Mouse (Mus musculus): ENCODE measurements around the gene Lhpp. TPM values are rescaled to one million over a fixed set of nuclear protein-coding genes. Genes with fewer than 3 reads are reported as not detected.
"Not testable (repeated sequence)": the region's sequence is repeated elsewhere in the genome, so short reads cannot be mapped to it uniquely, and the experiment has no call there.

Gene Lhpp
- polyA plus RNA-seq, 1 experiment from 2014 or later: 17.3 TPM

DNA sequence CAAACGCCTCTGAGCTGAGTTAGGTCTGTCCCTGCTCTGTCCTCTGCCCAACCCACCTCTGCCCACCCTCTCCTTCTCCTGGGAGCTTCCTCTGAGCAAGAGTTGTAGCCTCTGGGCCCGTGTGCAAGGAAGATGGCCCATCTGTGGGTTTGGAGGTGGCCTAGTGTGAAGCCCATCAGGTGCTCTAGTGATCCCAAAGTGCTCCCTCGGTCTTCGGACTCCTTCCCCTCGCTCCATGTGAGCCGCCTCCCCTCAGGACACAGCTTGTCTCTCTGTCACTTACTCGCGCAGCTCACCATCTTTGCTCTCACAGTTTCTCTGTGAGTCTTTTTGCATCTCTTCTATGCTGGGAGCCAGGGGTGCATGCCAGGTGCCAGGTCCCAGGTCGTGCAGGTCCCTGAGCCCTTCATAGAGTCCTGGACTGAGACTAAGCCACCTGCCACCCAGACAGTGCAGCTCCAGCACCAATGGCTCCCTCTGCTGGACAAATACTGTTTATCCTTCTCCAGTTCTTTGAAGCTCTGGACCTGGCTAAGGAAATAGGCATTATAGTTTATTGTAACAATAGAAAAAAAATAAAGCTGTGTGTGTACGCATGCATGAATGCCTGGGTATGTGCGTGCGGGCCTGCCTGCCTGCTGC, 28.1 kb downstream of the Lhpp start:
- Histone ChIP-seq H3K36me3 (replicated peaks) (no peaks in the 10 kb centered on the region), H3K4me1 (peaks cover 30% of the 10 kb centered on the region), H3K27ac (no peak overlapping the region), H3K4me3 (no peak overlapping the region), H3K27me3 (ENCODE audit: poor library complexity, severe bottlenecking) (peaks cover 67% of the 10 kb centered on the region), H3K9me3 (no peaks in the 10 kb centered on the region)
- WGBS: 61% methylated on average over 12 of the region's 12 CpGs
- no peak for DNase-seq (ENCODE audit: extremely low spot score, low spot score)

GRCm38 (mm10) chr7:132640946-132641345, 30.5 kb downstream of the Lhpp start:
- H3K9me3 ChIP-seq: no peaks in the 10 kb centered on the region

GRCm38 (mm10) chr7:132641606-132642005, 31.2 kb downstream of the Lhpp start:
- H3K36me3 ChIP-seq (replicated peaks): no peaks in the 10 kb centered on the region
- no peaks in the 10 kb centered on the region for H3K9me3 ChIP-seq
- H3K4me3 ChIP-seq: no peak overlapping the region
- no peak overlapping the region for H3K27ac ChIP-seq
- H3K4me1 ChIP-seq: peaks cover 30% of the 10 kb centered on the region
- no peak for DNase-seq (ENCODE audit: extremely low spot score, low spot score)
- WGBS: 93% methylated on average over 1 of the region's 1 CpGs
- H3K27me3 ChIP-seq (ENCODE audit: poor library complexity, severe bottlenecking): peaks cover 40% of the 10 kb centered on the region

More at GRCm38 (mm10) chr7:132640946-132641345, 30.5 kb downstream of the Lhpp start:
- Histone ChIP-seq H3K4me1 (peaks cover 30% of the 10 kb centered on the region), H3K27me3 (ENCODE audit: poor library complexity, severe bottlenecking) (peaks cover 47% of the 10 kb centered on the region), H3K4me3 (no peak overlapping the region), H3K27ac (no peak overlapping the region; the same call in 1 of the 2 replicates), H3K36me3 (replicated peaks) (no peaks in the 10 kb centered on the region)
- 46% methylated on average over 9 of the region's 9 CpGs for WGBS
- DNase-seq (ENCODE audit: extremely low spot score, low spot score): no peak

DNA sequence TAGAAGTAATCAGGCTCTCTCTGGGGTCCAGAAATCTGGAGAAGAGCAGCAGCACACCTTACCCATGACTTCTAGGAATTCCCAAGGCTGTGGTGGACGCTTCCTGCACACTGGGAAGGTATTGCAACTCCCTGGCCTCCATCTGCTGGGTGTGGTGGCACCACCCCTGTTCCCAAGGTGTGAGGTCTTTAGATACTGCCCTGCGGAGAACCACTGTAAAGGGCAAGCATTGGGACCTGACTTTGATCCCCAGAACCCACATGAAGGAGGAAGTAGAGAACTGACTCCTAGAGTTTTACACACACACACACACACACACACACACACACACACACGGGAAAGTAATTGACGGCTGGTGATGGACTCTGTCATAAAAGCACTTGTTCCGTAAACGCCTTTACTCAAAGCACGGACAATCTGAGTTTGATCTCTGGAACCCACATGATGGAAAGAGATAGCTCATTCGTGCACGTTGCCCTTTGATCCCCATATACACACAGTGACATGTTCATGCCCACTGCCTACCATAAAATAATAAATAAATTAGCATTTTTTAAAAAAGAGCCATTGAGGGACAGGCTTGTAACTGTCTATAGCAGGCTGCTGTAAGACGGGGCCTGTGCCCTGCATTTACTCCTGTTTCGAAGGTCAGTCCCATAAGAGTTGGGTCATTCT, 34.3 kb downstream of the Lhpp start:
- DNase-seq (ENCODE audit: extremely low spot score, low spot score): no peak
- H3K27ac ChIP-seq: no peak overlapping the region
- no peaks in the 10 kb centered on the region for H3K36me3 ChIP-seq (replicated peaks)
- peaks cover 17% of the 10 kb centered on the region for H3K27me3 ChIP-seq (ENCODE audit: poor library complexity, severe bottlenecking)
- H3K4me1 ChIP-seq: peaks cover 14% of the 10 kb centered on the region
- no peak overlapping the region for H3K4me3 ChIP-seq
- WGBS: 90% methylated on average over 11 of the region's 11 CpGs
- H3K9me3 ChIP-seq: no peaks in the 10 kb centered on the region

- Histone ChIP-seq H3K27me3 (ENCODE audit: poor library complexity, severe bottlenecking) (peaks cover 11% of the 10 kb centered on the region; the same call in 1 of the 2 replicates), H3K4me3 (no peak overlapping the region), H3K36me3 (replicated peaks) (no peaks in the 10 kb centered on the region), H3K4me1 (peaks cover 11% of the 10 kb centered on the region), H3K27ac (no peak overlapping the region), H3K9me3 (no peaks in the 10 kb centered on the region)
- no peak for DNase-seq (ENCODE audit: extremely low spot score, low spot score)
- 91% methylated on average over 1 of the region's 1 CpGs for WGBS
Observed at GRCm38 (mm10) chr7:132646514-132646913, 36.1 kb downstream of the Lhpp start.

- no peak overlapping the region for H3K27ac ChIP-seq
- H3K4me1 ChIP-seq: peaks cover 49% of the 10 kb centered on the region
- no peaks in the 10 kb centered on the region for H3K36me3 ChIP-seq (replicated peaks)
- no peak overlapping the region for H3K4me3 ChIP-seq
- WGBS: 80% methylated on average over 3 of the region's 3 CpGs
- DNase-seq (ENCODE audit: extremely low spot score, low spot score): no peak
- H3K27me3 ChIP-seq (ENCODE audit: poor library complexity, severe bottlenecking): peaks cover 28% of the 10 kb centered on the region
- H3K9me3 ChIP-seq: no peaks in the 10 kb centered on the region
Observed at GRCm38 (mm10) chr7:132654412-132654811, 44.0 kb downstream of the Lhpp start.

DNA sequence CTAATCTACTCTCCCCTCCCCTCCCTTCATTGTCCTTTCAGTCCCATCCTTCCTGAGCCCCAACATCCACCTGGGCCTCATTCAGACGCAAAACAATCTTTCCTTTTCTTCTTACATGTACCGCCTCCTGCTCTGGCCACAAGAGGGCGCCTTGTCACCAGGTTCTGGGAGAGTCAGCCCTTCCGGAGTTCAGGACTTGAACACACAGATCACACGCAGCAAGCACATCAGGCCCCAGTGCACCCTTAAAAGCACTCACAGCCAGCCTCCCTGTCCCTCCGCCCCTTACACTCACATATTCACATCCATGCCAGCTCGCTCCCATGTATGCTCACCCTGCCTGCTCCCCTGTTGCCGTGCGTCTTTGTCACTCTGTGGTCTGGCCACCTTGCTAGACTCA, 45.6 kb downstream of the Lhpp start:
- H3K4me1 ChIP-seq: peaks cover 63% of the 10 kb centered on the region
- no peaks in the 10 kb centered on the region for H3K9me3 ChIP-seq
- peak overlapping the region; percentile 87 for H3K27ac ChIP-seq
- peaks cover 44% of the 10 kb centered on the region for H3K27me3 ChIP-seq (ENCODE audit: poor library complexity, severe bottlenecking)
- 11% methylated on average over 9 of the region's 9 CpGs for WGBS
- H3K4me3 ChIP-seq: no peak overlapping the region
- peak; percentile 92 for DNase-seq (ENCODE audit: extremely low spot score, low spot score)
- no peaks in the 10 kb centered on the region for H3K36me3 ChIP-seq (replicated peaks)

GRCm38 (mm10) chr7:132656548-132656947, 46.1 kb downstream of the Lhpp start:
- peaks cover 63% of the 10 kb centered on the region for H3K4me1 ChIP-seq
- H3K4me3 ChIP-seq: no peak overlapping the region
- peaks cover 49% of the 10 kb centered on the region for H3K27me3 ChIP-seq (ENCODE audit: poor library complexity, severe bottlenecking)
- H3K27ac ChIP-seq: peak overlapping the region; percentile 87
- 7% methylated on average over 3 of the region's 3 CpGs for WGBS
- no peaks in the 10 kb centered on the region for H3K9me3 ChIP-seq
- H3K36me3 ChIP-seq (replicated peaks): no peaks in the 10 kb centered on the region
- DNase-seq (ENCODE audit: extremely low spot score, low spot score): peak; percentile 89

DNA sequence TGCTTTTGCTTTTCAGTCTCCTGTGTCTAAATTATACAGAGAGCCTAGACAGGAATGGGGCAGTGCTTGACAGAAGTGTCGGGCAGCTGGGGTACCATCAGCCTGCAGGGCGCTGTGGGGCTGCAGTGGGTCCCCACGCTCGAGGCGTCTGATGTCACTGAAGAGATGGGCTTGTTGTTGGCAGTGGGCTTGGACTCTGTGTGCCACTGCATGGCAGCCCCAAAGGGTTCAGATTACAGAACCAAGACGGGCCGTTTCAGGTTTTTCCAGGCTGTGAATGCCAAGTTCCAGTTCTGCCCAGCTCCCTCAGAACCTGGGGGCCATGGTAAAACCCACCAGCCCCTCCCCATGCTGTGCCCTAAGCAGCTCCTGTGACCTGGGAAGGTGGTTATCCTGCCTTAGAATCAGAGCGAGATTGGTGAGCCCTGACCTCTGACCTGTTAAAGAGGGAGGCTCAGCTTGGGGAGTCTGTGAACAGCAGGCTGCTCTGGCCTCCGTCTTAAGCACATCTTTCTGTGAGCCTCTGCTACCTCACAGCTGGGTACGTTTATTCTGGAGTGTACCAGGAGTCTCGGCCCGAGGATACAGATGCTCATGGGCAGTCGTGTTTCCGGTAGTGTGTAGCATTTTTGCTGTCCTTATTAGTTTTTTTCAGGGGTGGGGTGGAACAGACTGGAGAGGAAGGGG, 47.1 kb downstream of the Lhpp start:
- H3K36me3 ChIP-seq (replicated peaks): no peaks in the 10 kb centered on the region
- WGBS: 34% methylated on average over 14 of the region's 14 CpGs
- H3K4me3 ChIP-seq: no peak overlapping the region
- peaks cover 67% of the 10 kb centered on the region for H3K4me1 ChIP-seq
- H3K27me3 ChIP-seq (ENCODE audit: poor library complexity, severe bottlenecking): peaks cover 59% of the 10 kb centered on the region
- no peak for DNase-seq (ENCODE audit: extremely low spot score, low spot score)
- H3K27ac ChIP-seq: peak overlapping the region; percentile 87
- no peaks in the 10 kb centered on the region for H3K9me3 ChIP-seq

GRCm38 (mm10) chr7:132658058-132658450, 47.6 kb downstream of the Lhpp start:
- DNase-seq (ENCODE audit: extremely low spot score, low spot score): peak; percentile 51
- H3K27ac ChIP-seq: peak overlapping the region; percentile 87
- no peaks in the 10 kb centered on the region for H3K36me3 ChIP-seq (replicated peaks)
- 7% methylated on average over 9 of the region's 9 CpGs for WGBS
- peaks cover 71% of the 10 kb centered on the region for H3K4me1 ChIP-seq
- H3K9me3 ChIP-seq: no peaks in the 10 kb centered on the region
- peaks cover 64% of the 10 kb centered on the region for H3K27me3 ChIP-seq (ENCODE audit: poor library complexity, severe bottlenecking)
- H3K4me3 ChIP-seq: no peak overlapping the region

- Histone ChIP-seq H3K9me3 (no peaks in the 10 kb centered on the region), H3K27ac (peak overlapping the region; percentile 87), H3K4me1 (peaks cover 77% of the 10 kb centered on the region), H3K4me3 (no peak overlapping the region), H3K36me3 (replicated peaks) (no peaks in the 10 kb centered on the region), H3K27me3 (ENCODE audit: poor library complexity, severe bottlenecking) (peaks cover 70% of the 10 kb centered on the region)
- DNase-seq (ENCODE audit: extremely low spot score, low spot score): no peak
- 82% methylated on average over 5 of the region's 5 CpGs for WGBS
Observed at GRCm38 (mm10) chr7:132658688-132659087, 48.2 kb downstream of the Lhpp start.

- Histone ChIP-seq H3K4me1 (peaks cover 86% of the 10 kb centered on the region), H3K4me3 (no peak overlapping the region), H3K9me3 (no peaks in the 10 kb centered on the region), H3K27ac (peak overlapping the region; percentile 87), H3K36me3 (replicated peaks) (no peaks in the 10 kb centered on the region), H3K27me3 (ENCODE audit: poor library complexity, severe bottlenecking) (peaks cover 80% of the 10 kb centered on the region)
- 80% methylated on average over 7 of the region's 7 CpGs for WGBS
- no peak for DNase-seq (ENCODE audit: extremely low spot score, low spot score)
Observed at GRCm38 (mm10) chr7:132659633-132660032, 49.2 kb downstream of the Lhpp start.

- not testable (repeated sequence) for DNase-seq (ENCODE audit: extremely low spot score, low spot score); H3K27ac ChIP-seq; H3K9me3 ChIP-seq; H3K36me3 ChIP-seq (replicated peaks); H3K4me3 ChIP-seq
- Histone ChIP-seq H3K4me1 (peaks cover 85% of the 10 kb centered on the region), H3K27me3 (ENCODE audit: poor library complexity, severe bottlenecking) (peaks cover 88% of the 10 kb centered on the region)
- 81% methylated on average over 6 of the region's 6 CpGs for WGBS
Observed at GRCm38 (mm10) chr7:132662831-132663230, 52.4 kb downstream of the Lhpp start.

Measured in forebrain, embryonic 10.5 days (tissue).